Mouse (Mus musculus) kidney, embryonic 16.5 days (tissue): Measurements from ENCODE around the gene Sypl2. TPM values are rescaled to one million over a fixed set of nuclear protein-coding genes. Genes with fewer than 3 reads are reported as not detected.

ENCODE experiments used
- ATAC-seq: fragments of 200-750 bp; cut with Nextera tagmentation; 2 replicates; pipeline ENCODE4 v1.8.0; 2017; ENCODE audit warnings: moderate TSS enrichment; ENCODE audit not compliant: low FRiP score, low TSS enrichment
- H3K27ac ChIP-seq: fragments of 300-500 bp; sonication (generic); 2 replicates; pipeline ENCODE4 v1.5.1; 2014; ENCODE audit warnings: low read length
- H3K27me3 ChIP-seq: fragments of 300-500 bp; sonication (generic); 2 replicates; pipeline ENCODE4 v1.6.1; 2014; ENCODE audit warnings: low read length, control low read depth, mixed read lengths; ENCODE audit not compliant: insufficient read depth
- H3K36me3 ChIP-seq: fragments of 300-500 bp; sonication (generic); 2 replicates; pipeline ENCODE4 v1.6.1; 2014; ENCODE audit warnings: low read length, control low read depth, mixed read lengths; ENCODE audit not compliant: insufficient read depth
- H3K4me1 ChIP-seq: fragments of 300-500 bp; sonication (generic); 2 replicates; pipeline ENCODE4 v1.6.1; 2014; ENCODE audit warnings: low read length, control low read depth, mixed read lengths; ENCODE audit not compliant: insufficient read depth
- H3K4me2 ChIP-seq: fragments of 300-500 bp; sonication (generic); replicated peaks from 2 replicates; pipeline ENCODE4 v1.6.1; 2014; ENCODE audit warnings: low read depth, low read length
- H3K4me3 ChIP-seq: fragments of 300-500 bp; sonication (generic); 2 replicates; pipeline ENCODE4 v1.5.1; 2014; ENCODE audit warnings: mild to moderate bottlenecking, low read length
- H3K9ac ChIP-seq: fragments of 300-500 bp; sonication (generic); replicated peaks from 2 replicates; pipeline ENCODE4 v1.6.1; 2014; ENCODE audit warnings: low read length
- H3K9me3 ChIP-seq: fragments of 300-500 bp; sonication (generic); 2 replicates; pipeline ENCODE4 v1.6.1; 2016; ENCODE audit warnings: low read length, control low read depth
- WGBS: fragments of 180-500 bp; shearing (Covaris S2); extraction: QIAGEN DNeasy Blood & Tissue Kit; methylation state at CpG from one replicate; pipeline ENCODE4 v1.1.7; 2014; 5-methylcytosine and 5-hydroxymethylcytosine counted together
- polyA plus RNA-seq: library from polyadenylated mRNA; unstranded; fragments of >200 nt; fragmentation: Nextera tagmentation; extraction: Ambion mirVana; gene quantifications from 2 replicates; pipeline ENCODE4 v1.2.1, GENCODE M21; 2015

Gene Sypl2
- polyA plus RNA-seq, 1 experiment from 2014 or later, result 3.7 TPM

DNA sequence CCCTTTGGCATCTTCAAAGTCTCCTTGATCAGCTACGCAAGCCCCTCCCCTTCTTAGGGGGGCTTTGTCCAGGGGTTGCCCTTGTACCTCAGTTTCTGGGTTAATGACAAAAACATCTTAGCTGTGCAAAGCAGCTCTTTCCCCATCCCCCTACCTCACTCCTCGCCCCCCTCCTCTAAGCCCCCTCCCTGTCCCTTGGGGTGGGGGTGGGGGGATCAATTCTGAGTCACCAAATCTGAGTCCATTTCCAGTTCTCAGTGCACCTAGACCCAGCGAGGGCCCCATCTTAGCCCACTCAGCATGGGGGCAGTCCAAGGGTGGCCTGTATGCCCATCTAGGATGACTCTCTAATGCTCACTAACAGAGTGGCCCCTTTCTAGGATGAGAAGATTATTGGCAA lies 17.4 kb downstream of the Sypl2 start:
- peak overlapping the region; percentile 80 for H3K9ac ChIP-seq
- peaks cover 25% of the 10 kb centered on the region for H3K36me3 ChIP-seq

GRCm38 (mm10) chr3:108206731-108207375 lies 19.6 kb downstream of the Sypl2 start:
- no peaks in the 10 kb centered on the region for H3K27me3 ChIP-seq
- peaks cover 23% of the 10 kb centered on the region for H3K4me1 ChIP-seq
- no peak overlapping the region for H3K4me2 ChIP-seq
- no peak overlapping the region for H3K9ac ChIP-seq
- H3K4me3 ChIP-seq, result no peak overlapping the region
- no peak overlapping the region for H3K27ac ChIP-seq
- no peak for ATAC-seq
- H3K9me3 ChIP-seq, result no peaks in the 10 kb centered on the region
- H3K36me3 ChIP-seq, result peaks cover 35% of the 10 kb centered on the region
- WGBS, result 77% methylated on average over 15 of the region's 15 CpGs

More for the DNA sequence above, 17.4 kb downstream of the Sypl2 start:
- Histone ChIP-seq H3K9me3 (no peaks in the 10 kb centered on the region), H3K27ac (no peak overlapping the region), H3K4me3 (peak overlapping the region; percentile 56), H3K4me2 (peak overlapping the region; percentile 79), H3K4me1 (peaks cover 23% of the 10 kb centered on the region), H3K27me3 (no peaks in the 10 kb centered on the region)
- WGBS, result 70% methylated on average over 3 of the region's 3 CpGs
- no peak for ATAC-seq

GRCm38 (mm10) chr3:108205601-108206000 lies 20.8 kb downstream of the Sypl2 start:
- no peak overlapping the region for H3K27ac ChIP-seq
- H3K27me3 ChIP-seq, result no peaks in the 10 kb centered on the region
- H3K4me1 ChIP-seq, result peaks cover 25% of the 10 kb centered on the region
- H3K4me2 ChIP-seq, result no peak overlapping the region
- H3K36me3 ChIP-seq, result peaks cover 35% of the 10 kb centered on the region
- H3K9me3 ChIP-seq, result no peaks in the 10 kb centered on the region
- no peak overlapping the region for H3K9ac ChIP-seq
- ATAC-seq, result no peak
- 89% methylated on average over 8 of the region's 8 CpGs for WGBS
- H3K4me3 ChIP-seq, result no peak overlapping the region

GRCm38 (mm10) chr3:108204470-108204869 lies 22.0 kb downstream of the Sypl2 start:
- Histone ChIP-seq H3K27me3 (no peaks in the 10 kb centered on the region), H3K4me3 (no peak overlapping the region), H3K9ac (no peak overlapping the region), H3K27ac (no peak overlapping the region), H3K4me1 (peaks cover 28% of the 10 kb centered on the region), H3K4me2 (no peak overlapping the region), H3K36me3 (peaks cover 35% of the 10 kb centered on the region), H3K9me3 (no peaks in the 10 kb centered on the region)
- ATAC-seq, result no peak
- 83% methylated on average over 11 of the region's 11 CpGs for WGBS

DNA sequence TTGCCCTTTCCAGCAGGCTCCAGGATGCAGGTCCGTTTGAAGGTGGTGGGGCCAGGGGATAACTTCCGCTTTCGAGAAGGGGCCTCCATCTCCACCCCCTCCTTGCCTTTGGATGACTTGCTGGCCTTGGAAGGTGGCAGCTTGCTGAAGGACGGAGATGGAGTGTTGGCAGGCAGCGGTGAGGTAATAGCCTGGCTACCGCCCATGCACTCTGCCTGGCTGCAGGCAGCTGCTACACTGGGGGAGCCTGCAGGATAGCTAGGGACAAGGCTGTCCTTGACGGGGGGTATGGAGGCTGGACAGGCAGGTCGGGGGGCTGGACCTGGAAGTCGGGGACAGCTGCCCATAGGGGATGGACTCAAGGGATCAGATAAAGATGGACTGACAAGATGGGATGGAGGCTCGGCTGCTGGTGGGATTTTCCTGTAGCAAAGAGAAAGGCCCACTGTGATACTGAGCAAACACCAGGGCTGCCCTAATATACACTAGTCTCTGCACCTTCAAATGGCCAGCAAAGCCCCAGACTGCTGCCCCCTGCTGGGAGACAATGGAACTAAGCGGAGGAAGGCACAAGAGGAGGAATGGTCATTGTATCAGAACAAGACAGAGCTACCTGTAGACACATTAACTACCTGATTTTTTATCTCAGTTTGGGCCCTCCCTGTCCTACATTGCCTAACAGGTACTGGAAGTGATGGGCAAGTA lies 22.7 kb downstream of the Sypl2 start:
- ATAC-seq, result no peak
- H3K9me3 ChIP-seq, result no peaks in the 10 kb centered on the region
- WGBS, result 77% methylated on average over 11 of the region's 11 CpGs

GRCm38 (mm10) chr3:108203212-108203611 lies 23.2 kb downstream of the Sypl2 start:
- Histone ChIP-seq H3K4me3 (no peak overlapping the region), H3K9ac (no peak overlapping the region), H3K9me3 (no peaks in the 10 kb centered on the region), H3K27ac (no peak overlapping the region), H3K4me2 (no peak overlapping the region), H3K36me3 (peaks cover 35% of the 10 kb centered on the region), H3K4me1 (peaks cover 18% of the 10 kb centered on the region), H3K27me3 (no peaks in the 10 kb centered on the region)
- 92% methylated on average over 13 of the region's 13 CpGs for WGBS
- ATAC-seq, result no peak

More for the DNA sequence above, 22.7 kb downstream of the Sypl2 start:
- Histone ChIP-seq H3K27ac (no peak overlapping the region), H3K4me1 (peaks cover 23% of the 10 kb centered on the region), H3K27me3 (no peaks in the 10 kb centered on the region), H3K4me2 (no peak overlapping the region), H3K9ac (no peak overlapping the region), H3K4me3 (no peak overlapping the region), H3K36me3 (peaks cover 35% of the 10 kb centered on the region)

DNA sequence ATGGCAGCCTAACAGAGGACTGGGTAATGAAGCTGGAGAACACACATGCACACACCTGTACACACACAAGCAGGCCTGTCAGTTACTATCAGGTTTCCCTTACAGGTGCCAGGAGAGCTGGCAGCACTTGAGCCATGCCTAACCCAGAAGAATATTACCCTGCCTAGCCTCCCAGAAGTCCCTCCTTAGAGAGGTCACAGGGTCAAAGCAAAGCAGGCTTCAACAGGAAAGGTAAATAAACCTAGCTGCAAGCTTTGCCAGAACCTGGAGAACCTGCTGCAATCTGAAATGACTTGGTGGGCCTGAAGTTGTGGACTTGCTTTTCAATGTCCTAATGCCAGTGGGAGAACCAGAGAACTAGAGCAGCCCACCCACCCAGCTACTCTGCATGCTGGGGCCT lies 23.9 kb downstream of the Sypl2 start:
- Histone ChIP-seq H3K36me3 (peaks cover 35% of the 10 kb centered on the region), H3K9me3 (no peaks in the 10 kb centered on the region), H3K4me2 (no peak overlapping the region), H3K27me3 (no peaks in the 10 kb centered on the region), H3K4me3 (no peak overlapping the region), H3K4me1 (peaks cover 19% of the 10 kb centered on the region), H3K9ac (no peak overlapping the region), H3K27ac (no peak overlapping the region)
- no peak for ATAC-seq

GRCm38 (mm10) chr3:108200329-108201323 lies 25.8 kb downstream of the Sypl2 start, which contains the start of gene Cyb561d1:
TSS of gene Cyb561d1 (minus strand) at chr3:108201212.
- Histone ChIP-seq H3K36me3 (peaks cover 19% of the 10 kb centered on the region), H3K9me3 (no peaks in the 10 kb centered on the region), H3K27me3 (no peaks in the 10 kb centered on the region), H3K4me3 (peak within 1 kb of the TSS; percentile 73), H3K9ac (peak within 1 kb of the TSS; percentile 76), H3K4me2 (peak within 1 kb of the TSS; percentile 71), H3K27ac (peak within 1 kb of the TSS; percentile 92), H3K4me1 (peaks cover 34% of the 10 kb centered on the region)
- ATAC-seq, result peak; percentile 92
- WGBS, result 2% methylated on average over 44 of the region's 44 CpGs

DNA sequence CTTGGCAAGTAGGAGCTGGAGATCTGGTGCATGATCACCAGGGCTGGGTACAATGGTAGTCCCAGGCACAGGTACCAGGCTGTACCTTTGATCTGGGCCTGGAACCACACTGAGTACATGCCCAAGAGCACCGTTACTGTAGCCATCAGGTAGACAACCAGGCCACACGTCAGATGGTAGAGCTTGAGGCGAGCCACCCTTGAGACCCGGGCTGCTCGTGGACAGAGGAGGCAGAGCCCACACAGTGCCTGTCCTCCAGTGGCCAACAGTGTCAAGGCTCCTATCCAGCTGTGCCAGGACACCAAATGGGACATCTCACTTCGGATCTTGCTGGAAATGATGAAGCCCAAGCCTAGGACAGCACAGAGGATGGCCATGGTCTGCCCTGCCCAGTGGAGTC lies 27.2 kb downstream of the Sypl2 start:
- ATAC-seq, result no peak
- H3K36me3 ChIP-seq, result peaks cover 10% of the 10 kb centered on the region; the same call in 1 of the 2 replicates
- H3K4me2 ChIP-seq, result no peak overlapping the region
- no peak overlapping the region for H3K9ac ChIP-seq
- peaks cover 42% of the 10 kb centered on the region for H3K4me1 ChIP-seq
- H3K9me3 ChIP-seq, result no peaks in the 10 kb centered on the region
- H3K27me3 ChIP-seq, result no peaks in the 10 kb centered on the region
- 88% methylated on average over 6 of the region's 6 CpGs for WGBS
- H3K27ac ChIP-seq, result no peak overlapping the region
- no peak overlapping the region for H3K4me3 ChIP-seq
